Mouse (Mus musculus) E14TG2a.4 (cell line): ENCODE measurements around the gene Cracr2a.

Experiments
- H3K27me3 ChIP-seq: 2 replicates; pipeline ENCODE4 v1.6.1; 2014; ENCODE audit warnings: low read length, control low read depth; ENCODE audit not compliant: insufficient read depth
- H3K36me3 ChIP-seq: 2 replicates; pipeline ENCODE4 v1.6.1; 2014; ENCODE audit warnings: low read length, control low read depth; ENCODE audit not compliant: insufficient read depth
- H3K4me1 ChIP-seq: replicated peaks from 2 replicates; pipeline ENCODE4 v1.6.1; 2014; ENCODE audit warnings: low read depth, low read length, control low read depth
- H3K4me3 ChIP-seq: replicated peaks from 2 replicates; pipeline ENCODE4 v1.5.1; 2014; ENCODE audit warnings: mild to moderate bottlenecking, low read length
- H3K9me3 ChIP-seq: 2 replicates; pipeline ENCODE4 v1.6.1; 2014; ENCODE audit warnings: low read length, control low read depth
- CTCF ChIP-seq: conservative IDR thresholded peaks from 2 replicates; pipeline ENCODE4 v1.5.1; 2014; ENCODE audit warnings: low read length
- NANOG ChIP-seq: IDR thresholded peaks from 2 replicates; pipeline ENCODE4 v1.6.1; 2014; ENCODE audit warnings: borderline replicate concordance, low read length, mixed read lengths
- POU5F1 ChIP-seq: IDR thresholded peaks from 2 replicates; pipeline ENCODE4 v1.6.1; 2014; ENCODE audit warnings: low read length, borderline replicate concordance

Gene Cracr2a

DNA sequence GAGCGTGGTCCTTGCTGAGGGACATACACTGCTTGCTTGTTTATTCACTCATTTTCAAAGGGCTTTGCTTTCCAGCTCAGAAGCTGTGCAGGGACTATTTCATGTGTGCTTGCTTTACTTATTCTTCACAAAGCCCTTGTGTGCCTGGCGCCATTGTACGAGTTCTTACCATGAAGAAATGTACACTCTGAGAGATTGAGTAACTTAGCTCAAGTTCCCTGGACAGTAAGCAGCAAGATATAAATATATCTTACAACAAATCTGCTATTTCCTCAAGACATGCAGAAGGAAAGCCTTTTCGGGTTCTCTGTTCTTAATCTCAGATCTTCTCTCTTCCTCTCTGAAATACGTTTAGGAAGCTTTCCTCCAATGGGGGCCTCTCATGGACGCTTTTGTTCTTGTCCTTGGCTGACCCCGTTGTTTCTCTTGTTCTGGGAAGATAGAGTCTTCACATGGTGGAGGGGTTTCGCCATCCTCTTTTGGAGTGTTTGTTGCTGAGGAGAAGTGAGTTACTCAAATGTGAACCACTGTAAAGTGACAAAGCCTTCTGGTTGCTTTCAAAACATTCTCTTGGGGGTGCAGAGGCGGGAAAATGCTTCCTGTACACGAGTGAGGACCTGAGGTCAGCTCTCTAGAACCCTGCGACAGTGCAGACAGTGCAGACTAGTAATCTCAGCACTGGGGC, 12.8 kb downstream of the Cracr2a start:
- TF ChIP-seq NANOG (no peak), CTCF (no peak), POU5F1 (no peak)
- Histone ChIP-seq H3K4me1 (no peaks in the 10 kb centered on the region), H3K4me3 (no peak overlapping the region), H3K9me3 (no peaks in the 10 kb centered on the region), H3K27me3 (peaks cover 11% of the 10 kb centered on the region), H3K36me3 (no peaks in the 10 kb centered on the region)

DNA sequence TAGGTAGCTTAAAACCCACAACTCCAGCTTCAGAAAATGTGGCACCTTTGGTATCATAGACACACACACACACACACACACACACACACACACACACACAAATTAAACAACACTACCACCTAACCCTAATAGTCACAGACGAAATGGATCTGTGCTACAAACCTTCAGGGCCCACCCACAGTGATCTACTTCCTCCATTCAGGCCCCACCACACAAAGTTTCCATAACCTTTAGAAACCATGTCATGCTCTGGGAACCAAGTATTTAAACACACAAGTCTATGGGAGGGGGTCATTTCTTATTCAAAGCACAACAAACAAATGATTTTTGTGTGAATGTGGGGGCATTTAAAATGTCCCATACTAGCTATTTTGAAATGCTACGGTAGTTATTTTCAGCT, 14.1 kb downstream of the Cracr2a start:
- TF ChIP-seq POU5F1 (no peak), CTCF (no peak), NANOG (no peak)
- H3K36me3 ChIP-seq, result no peaks in the 10 kb centered on the region
- H3K4me1 ChIP-seq, result no peaks in the 10 kb centered on the region
- H3K9me3 ChIP-seq, result no peaks in the 10 kb centered on the region
- H3K4me3 ChIP-seq, result no peak overlapping the region
- peaks cover 8% of the 10 kb centered on the region; the same call in 1 of the 2 replicates for H3K27me3 ChIP-seq

DNA sequence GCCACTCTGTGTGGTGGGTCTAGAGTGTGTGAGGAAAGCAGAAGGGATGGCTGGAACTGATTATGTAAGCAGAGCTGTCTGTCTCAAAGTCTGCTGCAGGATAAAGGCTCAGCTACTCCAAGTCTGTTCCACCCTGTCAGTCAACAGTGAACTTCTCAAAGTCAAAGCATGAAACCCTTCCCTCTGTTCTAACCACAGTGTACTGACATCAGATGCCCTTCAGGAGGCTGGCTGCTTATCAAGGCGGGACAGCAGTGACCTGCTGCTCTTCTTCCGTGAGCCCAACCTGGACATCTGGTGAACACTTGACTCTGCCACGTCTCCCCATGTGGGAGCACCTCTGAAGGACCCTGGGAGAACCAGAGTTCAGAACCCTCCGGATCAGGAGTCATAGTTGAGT, 16.6 kb downstream of the Cracr2a start:
- Histone ChIP-seq H3K4me3 (no peak overlapping the region), H3K4me1 (0 out of 2 replicates have a peak, but pooled peaks cover 5% of the 10 kb centered on the region), H3K36me3 (no peaks in the 10 kb centered on the region), H3K27me3 (peaks cover 21% of the 10 kb centered on the region), H3K9me3 (no peaks in the 10 kb centered on the region)
- TF ChIP-seq NANOG (no peak), POU5F1 (no peak), CTCF (no peak)

DNA sequence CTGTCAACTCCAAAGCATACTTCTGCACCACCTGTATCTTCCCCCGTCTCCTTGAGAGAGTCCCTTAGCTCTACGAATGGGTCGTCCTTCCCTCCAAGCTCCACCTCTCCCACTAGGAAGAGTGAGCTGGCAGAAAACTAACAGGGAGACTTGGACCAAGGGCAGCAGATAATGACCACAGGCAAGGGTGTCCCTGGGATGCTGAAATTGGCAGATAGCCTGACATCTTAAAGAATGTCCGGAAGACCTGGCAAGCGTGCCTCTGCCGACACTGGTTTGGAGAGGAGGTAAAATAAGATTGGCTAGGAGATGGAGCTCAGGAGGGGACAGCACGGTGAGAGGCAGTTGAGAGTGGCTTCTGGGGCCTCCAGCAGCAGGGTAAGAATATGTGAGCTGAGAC, 17.2 kb downstream of the Cracr2a start:
- Histone ChIP-seq H3K36me3 (no peaks in the 10 kb centered on the region), H3K4me1 (0 out of 2 replicates have a peak, but pooled peaks cover 6% of the 10 kb centered on the region), H3K9me3 (no peaks in the 10 kb centered on the region), H3K4me3 (no peak overlapping the region), H3K27me3 (peaks cover 21% of the 10 kb centered on the region)
- TF ChIP-seq CTCF, result no peak
- no peak for TF ChIP-seq POU5F1
- no peak for TF ChIP-seq NANOG

DNA sequence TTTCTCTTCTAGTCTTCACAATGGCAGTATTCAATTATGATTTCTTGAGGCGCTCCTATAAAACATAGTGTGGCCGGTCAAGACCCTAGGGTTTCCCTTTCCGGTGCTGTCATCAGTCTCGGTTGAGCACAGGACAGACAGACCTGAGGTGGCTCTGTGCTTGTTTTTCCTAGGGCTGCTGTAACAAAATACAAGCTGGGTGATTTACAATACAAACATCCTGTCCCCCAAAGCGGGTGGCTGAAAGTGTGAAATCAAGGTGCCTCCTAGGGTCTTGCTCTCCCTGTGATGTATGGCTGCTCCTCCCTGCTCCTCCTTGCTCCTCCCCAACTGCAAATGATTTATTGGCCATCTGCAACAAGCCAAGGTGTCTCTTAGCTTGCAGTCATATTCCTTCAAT, 17.7 kb downstream of the Cracr2a start:
- H3K4me1 ChIP-seq, result 0 out of 2 replicates have a peak, but pooled peaks cover 6% of the 10 kb centered on the region
- H3K9me3 ChIP-seq, result no peaks in the 10 kb centered on the region
- H3K27me3 ChIP-seq, result peaks cover 21% of the 10 kb centered on the region
- TF ChIP-seq CTCF (no peak), NANOG (no peak), POU5F1 (no peak)
- no peak overlapping the region for H3K4me3 ChIP-seq
- no peaks in the 10 kb centered on the region for H3K36me3 ChIP-seq

DNA sequence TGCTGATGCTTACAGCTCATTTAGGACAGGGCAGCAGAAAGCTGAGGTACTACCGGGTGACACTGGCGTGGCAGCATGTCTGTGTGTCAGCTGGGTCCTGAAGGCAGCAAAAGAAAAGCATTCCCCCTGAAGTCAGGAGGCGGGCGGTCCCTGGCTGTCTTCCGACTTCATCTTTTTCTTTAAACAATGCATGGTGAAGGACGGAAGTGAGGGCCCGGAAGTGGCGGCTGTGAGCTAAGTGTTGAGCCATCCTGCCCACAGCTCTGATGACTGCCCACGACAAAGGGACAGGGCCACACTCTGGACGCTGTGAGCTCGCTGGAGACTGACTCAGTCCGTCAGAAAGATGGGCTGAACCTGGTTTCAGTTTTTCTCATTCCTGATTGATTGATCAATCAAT, 20.8 kb downstream of the Cracr2a start:
- H3K27me3 ChIP-seq, result peaks cover 21% of the 10 kb centered on the region
- H3K4me1 ChIP-seq, result 0 out of 2 replicates have a peak, but pooled peaks cover 6% of the 10 kb centered on the region
- TF ChIP-seq NANOG (no peak), POU5F1 (no peak), CTCF (no peak)
- H3K4me3 ChIP-seq, result no peak overlapping the region
- no peaks in the 10 kb centered on the region for H3K9me3 ChIP-seq
- H3K36me3 ChIP-seq, result no peaks in the 10 kb centered on the region

DNA sequence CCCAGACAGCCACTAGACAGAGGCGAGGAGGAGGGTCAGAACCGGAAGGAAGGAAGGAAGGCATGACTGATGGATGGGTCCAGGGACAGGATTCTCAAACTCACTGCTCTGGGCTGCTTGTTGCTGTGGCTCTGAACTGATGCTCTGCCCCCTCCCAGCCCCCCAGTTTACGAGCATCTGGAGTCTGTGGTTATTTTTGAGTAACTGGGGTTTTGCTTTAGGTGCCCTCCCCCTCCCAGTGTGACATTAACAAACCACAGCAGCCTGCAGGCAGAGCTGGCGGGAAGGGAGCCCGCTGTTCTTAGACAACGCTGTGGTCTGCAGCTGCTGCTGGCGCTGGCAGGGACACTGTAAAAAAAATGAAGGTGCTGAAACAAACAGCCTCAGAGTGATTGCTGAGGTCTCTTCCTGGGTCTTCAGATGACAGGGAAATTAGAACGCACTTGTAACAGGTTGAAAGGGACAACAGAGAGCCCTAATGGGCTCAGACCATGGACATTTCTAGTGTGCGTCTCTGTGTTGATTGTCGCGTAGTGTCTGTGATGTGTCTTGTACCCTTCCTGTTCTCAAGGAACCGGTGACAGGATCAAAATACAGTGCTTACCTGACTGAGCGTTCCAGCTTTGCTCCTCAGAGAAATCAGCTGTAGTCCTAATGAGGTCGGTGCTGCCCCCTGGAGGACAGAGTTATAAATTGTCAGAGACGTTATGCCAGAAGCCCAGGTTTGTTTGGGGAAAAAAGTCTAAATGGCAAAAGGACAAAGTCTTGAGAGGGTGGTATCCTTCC, 21.4 kb downstream of the Cracr2a start:
- peaks cover 21% of the 10 kb centered on the region for H3K27me3 ChIP-seq
- H3K9me3 ChIP-seq, result no peaks in the 10 kb centered on the region
- no peaks in the 10 kb centered on the region for H3K36me3 ChIP-seq
- H3K4me1 ChIP-seq, result 0 out of 2 replicates have a peak, but pooled peaks cover 6% of the 10 kb centered on the region
- TF ChIP-seq NANOG, result no peak
- peak; percentile 57 for TF ChIP-seq CTCF
- TF ChIP-seq POU5F1, result no peak
- H3K4me3 ChIP-seq, result no peak overlapping the region

DNA sequence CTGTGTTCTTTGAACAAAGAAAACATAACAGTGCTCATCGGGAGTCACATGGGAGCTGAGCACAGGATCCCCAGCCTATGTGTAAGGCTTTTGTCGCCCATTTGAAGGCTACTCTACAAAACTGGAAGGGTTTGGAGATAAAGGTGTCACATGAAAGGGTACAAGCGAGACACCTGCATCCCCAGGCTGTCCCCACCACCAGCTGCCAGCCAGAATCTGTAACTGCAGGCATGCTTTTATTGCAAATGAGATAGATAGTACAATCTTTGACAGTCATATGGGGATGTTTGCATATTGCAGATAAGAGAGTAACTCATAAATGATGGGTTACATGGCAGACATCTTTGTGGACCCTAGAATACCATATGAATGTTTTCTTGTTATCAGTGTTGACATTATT, 30.3 kb downstream of the Cracr2a start:
- TF ChIP-seq CTCF (no peak), NANOG (no peak), POU5F1 (no peak)
- Histone ChIP-seq H3K27me3 (peaks cover 30% of the 10 kb centered on the region), H3K36me3 (no peaks in the 10 kb centered on the region), H3K4me3 (no peak overlapping the region), H3K9me3 (0 out of 2 replicates have a peak, but pooled peaks cover 6% of the 10 kb centered on the region), H3K4me1 (peaks cover 4% of the 10 kb centered on the region; the same call in 1 of the 2 replicates)
